Mouse (Mus musculus) E14TG2a.4 (cell line): ENCODE data around the gene Slc6a4.

Experiments
- CTCF ChIP-seq: conservative IDR thresholded peaks from 2 replicates; pipeline ENCODE4 v1.5.1; 2014; ENCODE audit warnings: low read length
- NANOG ChIP-seq: IDR thresholded peaks from 2 replicates; pipeline ENCODE4 v1.6.1; 2014; ENCODE audit warnings: borderline replicate concordance, low read length, mixed read lengths

DNA sequence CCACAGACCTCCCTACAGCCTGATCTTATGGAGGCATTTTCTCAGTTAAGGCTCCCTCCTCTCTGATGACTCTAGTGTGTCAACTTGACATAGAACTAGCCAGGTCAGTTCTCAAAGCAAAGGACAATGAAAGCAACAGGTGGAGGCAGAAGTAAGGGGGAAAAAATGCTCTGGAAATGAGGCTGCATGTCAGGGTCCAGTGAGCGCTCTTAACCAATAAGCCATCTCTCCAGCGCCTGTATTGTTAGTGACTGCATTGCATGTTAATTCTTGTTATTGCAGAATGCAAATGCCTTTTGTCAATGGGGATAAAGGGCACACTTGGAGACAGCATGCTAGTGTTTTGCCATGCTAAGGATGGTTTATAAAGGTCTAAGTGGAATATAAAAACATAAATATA, 44.4 kb downstream of the Slc6a4 start:
- TF ChIP-seq CTCF, result no peak
- no peak for TF ChIP-seq NANOG
